Mouse (Mus musculus): ENCODE measurements around the gene Fam72a. TPM values are rescaled to one million over a fixed set of nuclear protein-coding genes. Genes with fewer than 3 reads are reported as not detected.

The Fam72a gene
- 1.4 and 1.8 TPM in 2 replicates for polyA plus RNA-seq (2014; fragmentation: Nextera tagmentation; extraction: Ambion mirVana)

DNA sequence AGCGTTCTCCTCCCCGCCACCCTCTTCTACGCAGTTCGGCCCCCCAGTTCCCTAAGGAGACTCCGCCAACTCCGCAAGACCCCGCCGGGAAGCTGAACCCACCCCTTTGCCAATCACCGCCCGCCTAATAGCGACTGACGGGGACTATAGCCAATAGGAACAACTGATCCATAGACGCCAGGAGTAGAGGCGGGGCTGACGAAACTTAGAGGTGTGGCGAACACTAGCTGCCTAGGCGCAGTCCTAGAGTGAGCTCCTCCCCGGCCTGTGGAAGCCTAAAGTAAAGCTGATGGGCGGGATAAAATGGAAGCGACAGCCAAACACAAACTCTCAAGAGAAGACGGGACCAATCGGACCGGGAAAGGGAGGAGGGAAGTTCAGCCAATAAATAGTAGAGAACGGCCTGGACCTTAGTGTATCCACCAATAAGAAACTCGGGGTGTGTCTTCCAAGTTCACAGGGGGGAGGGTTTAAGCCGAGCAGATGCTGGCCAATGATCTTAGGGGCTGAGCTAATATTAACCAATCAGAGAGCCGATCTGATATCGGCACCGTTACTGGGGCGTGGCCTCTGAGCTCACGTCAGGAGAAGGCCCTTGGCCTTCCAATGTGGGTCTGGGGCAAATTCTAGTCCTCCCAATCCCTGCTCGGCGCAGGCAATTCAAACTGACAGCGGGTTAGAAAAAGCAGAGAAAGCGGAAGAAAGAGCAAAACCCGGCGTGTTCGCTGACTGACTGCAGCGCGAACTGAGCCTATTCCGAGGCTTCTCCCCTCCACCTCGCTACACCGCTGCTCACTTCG, at the start of gene Fam72a, which contains the start of gene Srgap2:
Gene Fam72a, plus strand, starts transcription at position 623 of the 800 bp plus-strand sequence.
Gene Srgap2, minus strand, starts transcription at position 72 of the 800 bp plus-strand sequence.
- Histone ChIP-seq H3K27ac (replicated peaks; ENCODE audit: low read depth, low read length) (peak within 1 kb of the TSS; percentile 88), H3K36me3 (ENCODE audit: control insufficient read depth, insufficient read depth, low read length) (no peaks in the 10 kb centered on the region), H3K4me1 (ENCODE audit: control insufficient read depth, insufficient read depth, low read length) (peaks cover 36% of the 10 kb centered on the region), H3K9ac (replicated peaks; ENCODE audit: low read length) (peak within 1 kb of the TSS; percentile 81), H3K27me3 (ENCODE audit: control insufficient read depth, insufficient read depth, low read length) (no peaks in the 10 kb centered on the region), H3K4me2 (ENCODE audit: low read length) (peak within 1 kb of the TSS; percentile 99), H3K4me3 (replicated peaks; ENCODE audit: low read depth, low read length) (peak within 1 kb of the TSS; percentile 77), H3K9me3 (ENCODE audit: control insufficient read depth, low read length) (no peaks in the 10 kb centered on the region)
- under 1% methylated on average over 44 of the region's 44 CpGs for WGBS
- DNase-seq (peak; percentile 99), ATAC-seq (ENCODE audit: low FRiP score, low TSS enrichment) (peak; percentile 96)

- no peaks in the 10 kb centered on the region for H3K27me3 ChIP-seq (ENCODE audit: control insufficient read depth, insufficient read depth, low read length)
- H3K36me3 ChIP-seq (ENCODE audit: control insufficient read depth, insufficient read depth, low read length) = 0 out of 2 replicates have a peak, but pooled peaks cover 2% of the 10 kb centered on the region
- no peak overlapping the region for H3K4me2 ChIP-seq (ENCODE audit: low read length)
- H3K9me3 ChIP-seq (ENCODE audit: control insufficient read depth, low read length) = 0 out of 2 replicates have a peak, but pooled peaks cover 3% of the 10 kb centered on the region
- H3K4me3 ChIP-seq (replicated peaks; ENCODE audit: low read depth, low read length) = no peak overlapping the region
- H3K4me1 ChIP-seq (ENCODE audit: control insufficient read depth, insufficient read depth, low read length) = no peaks in the 10 kb centered on the region
- no peak overlapping the region for H3K27ac ChIP-seq (replicated peaks; ENCODE audit: low read depth, low read length)
- DNase-seq (no peak), ATAC-seq (ENCODE audit: low FRiP score, low TSS enrichment) (no peak)
- WGBS = 33% methylated on average over 2 of the region's 2 CpGs
- H3K9ac ChIP-seq (replicated peaks; ENCODE audit: low read length) = no peak overlapping the region
These were observed 48.9 kb upstream of the Fam72a start for GRCm38 (mm10) chr1:131478770-131479305.

DNA sequence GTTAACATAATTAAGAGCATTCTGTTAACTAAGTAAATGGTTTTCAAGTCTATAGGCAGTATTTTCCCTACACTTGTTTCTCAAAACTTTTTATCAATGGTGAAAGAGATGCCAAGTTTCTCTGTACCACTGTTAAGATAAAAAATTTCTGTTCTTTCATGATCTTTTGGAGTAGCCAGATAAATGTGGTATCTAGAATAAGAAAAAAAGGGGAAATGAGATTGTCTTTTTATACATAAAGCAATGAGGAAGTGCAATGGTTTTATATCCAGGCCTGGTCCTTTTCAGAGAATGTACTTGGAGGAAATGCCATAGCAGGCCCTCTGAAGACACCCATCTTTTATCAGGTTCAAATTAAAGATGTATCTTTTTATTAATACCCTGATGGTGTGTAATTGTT, 46.3 kb upstream of the Fam72a start:
- ATAC-seq (ENCODE audit: low FRiP score, low TSS enrichment) (no peak), DNase-seq (no peak)
- Histone ChIP-seq H3K27ac (replicated peaks; ENCODE audit: low read depth, low read length) (no peak overlapping the region), H3K9me3 (ENCODE audit: control insufficient read depth, low read length) (0 out of 2 replicates have a peak, but pooled peaks cover 3% of the 10 kb centered on the region), H3K4me3 (replicated peaks; ENCODE audit: low read depth, low read length) (no peak overlapping the region), H3K9ac (replicated peaks; ENCODE audit: low read length) (no peak overlapping the region), H3K4me1 (ENCODE audit: control insufficient read depth, insufficient read depth, low read length) (no peaks in the 10 kb centered on the region), H3K4me2 (ENCODE audit: low read length) (no peak overlapping the region), H3K27me3 (ENCODE audit: control insufficient read depth, insufficient read depth, low read length) (no peaks in the 10 kb centered on the region), H3K36me3 (ENCODE audit: control insufficient read depth, insufficient read depth, low read length) (0 out of 2 replicates have a peak, but pooled peaks cover 2% of the 10 kb centered on the region)

- Histone ChIP-seq H3K4me3 (replicated peaks; ENCODE audit: low read depth, low read length) (no peak overlapping the region), H3K9me3 (ENCODE audit: control insufficient read depth, low read length) (0 out of 2 replicates have a peak, but pooled peaks cover 3% of the 10 kb centered on the region), H3K9ac (replicated peaks; ENCODE audit: low read length) (no peak overlapping the region), H3K4me2 (ENCODE audit: low read length) (no peak overlapping the region), H3K36me3 (ENCODE audit: control insufficient read depth, insufficient read depth, low read length) (0 out of 2 replicates have a peak, but pooled peaks cover 2% of the 10 kb centered on the region), H3K27me3 (ENCODE audit: control insufficient read depth, insufficient read depth, low read length) (no peaks in the 10 kb centered on the region), H3K27ac (replicated peaks; ENCODE audit: low read depth, low read length) (no peak overlapping the region), H3K4me1 (ENCODE audit: control insufficient read depth, insufficient read depth, low read length) (no peaks in the 10 kb centered on the region)
- ATAC-seq (ENCODE audit: low FRiP score, low TSS enrichment) (no peak), DNase-seq (no peak)
- WGBS = 95% methylated on average over 3 of the region's 3 CpGs
These were observed 45.5 kb upstream of the Fam72a start for GRCm38 (mm10) chr1:131482242-131482641.

GRCm38 (mm10) chr1:131486094-131486850, 41.4 kb upstream of the Fam72a start:
- Histone ChIP-seq H3K4me1 (ENCODE audit: control insufficient read depth, insufficient read depth, low read length) (no peaks in the 10 kb centered on the region), H3K27me3 (ENCODE audit: control insufficient read depth, insufficient read depth, low read length) (no peaks in the 10 kb centered on the region), H3K9ac (replicated peaks; ENCODE audit: low read length) (no peak overlapping the region), H3K9me3 (ENCODE audit: control insufficient read depth, low read length) (no peaks in the 10 kb centered on the region), H3K4me3 (replicated peaks; ENCODE audit: low read depth, low read length) (no peak overlapping the region), H3K27ac (replicated peaks; ENCODE audit: low read depth, low read length) (no peak overlapping the region), H3K4me2 (ENCODE audit: low read length) (no peak overlapping the region), H3K36me3 (ENCODE audit: control insufficient read depth, insufficient read depth, low read length) (no peaks in the 10 kb centered on the region)
- no peak for DNase-seq
- WGBS = 74% methylated on average over 5 of the region's 5 CpGs
- no peak for ATAC-seq (ENCODE audit: low FRiP score, low TSS enrichment)

- Histone ChIP-seq H3K9me3 (ENCODE audit: control insufficient read depth, low read length) (no peaks in the 10 kb centered on the region), H3K27me3 (ENCODE audit: control insufficient read depth, insufficient read depth, low read length) (no peaks in the 10 kb centered on the region), H3K27ac (replicated peaks; ENCODE audit: low read depth, low read length) (no peak overlapping the region), H3K4me1 (ENCODE audit: control insufficient read depth, insufficient read depth, low read length) (0 out of 2 replicates have a peak, but pooled peaks cover 4% of the 10 kb centered on the region), H3K4me3 (replicated peaks; ENCODE audit: low read depth, low read length) (no peak overlapping the region), H3K36me3 (ENCODE audit: control insufficient read depth, insufficient read depth, low read length) (no peaks in the 10 kb centered on the region), H3K4me2 (ENCODE audit: low read length) (no peak overlapping the region), H3K9ac (replicated peaks; ENCODE audit: low read length) (no peak overlapping the region)
- DNase-seq (no peak), ATAC-seq (ENCODE audit: low FRiP score, low TSS enrichment) (no peak)
- 87% methylated on average over 3 of the region's 3 CpGs for WGBS
These were observed 38.4 kb upstream of the Fam72a start for GRCm38 (mm10) chr1:131489312-131489711.

- Histone ChIP-seq H3K27ac (replicated peaks; ENCODE audit: low read depth, low read length) (0 out of 2 replicates have a peak overlapping the region, but pooled peaks have one; percentile 26), H3K9me3 (ENCODE audit: control insufficient read depth, low read length) (no peaks in the 10 kb centered on the region), H3K9ac (replicated peaks; ENCODE audit: low read length) (no peak overlapping the region), H3K27me3 (ENCODE audit: control insufficient read depth, insufficient read depth, low read length) (no peaks in the 10 kb centered on the region), H3K4me1 (ENCODE audit: control insufficient read depth, insufficient read depth, low read length) (0 out of 2 replicates have a peak, but pooled peaks cover 4% of the 10 kb centered on the region), H3K4me2 (ENCODE audit: low read length) (no peak overlapping the region), H3K36me3 (ENCODE audit: control insufficient read depth, insufficient read depth, low read length) (no peaks in the 10 kb centered on the region), H3K4me3 (replicated peaks; ENCODE audit: low read depth, low read length) (no peak overlapping the region)
- DNase-seq (peak; percentile 38), ATAC-seq (ENCODE audit: low FRiP score, low TSS enrichment) (no peak)
- WGBS = 58% methylated on average over 4 of the region's 4 CpGs
These were observed 36.1 kb upstream of the Fam72a start for GRCm38 (mm10) chr1:131491579-131491978.

GRCm38 (mm10) chr1:131492360-131492759, 35.3 kb upstream of the Fam72a start:
- H3K9ac ChIP-seq (replicated peaks; ENCODE audit: low read length) = no peak overlapping the region
- H3K27ac ChIP-seq (replicated peaks; ENCODE audit: low read depth, low read length) = no peak overlapping the region
- no peaks in the 10 kb centered on the region for H3K36me3 ChIP-seq (ENCODE audit: control insufficient read depth, insufficient read depth, low read length)
- no peak overlapping the region for H3K4me2 ChIP-seq (ENCODE audit: low read length)
- no peak for ATAC-seq (ENCODE audit: low FRiP score, low TSS enrichment)
- DNase-seq = no peak
- no peak overlapping the region for H3K4me3 ChIP-seq (replicated peaks; ENCODE audit: low read depth, low read length)
- 0 out of 2 replicates have a peak, but pooled peaks cover 4% of the 10 kb centered on the region for H3K4me1 ChIP-seq (ENCODE audit: control insufficient read depth, insufficient read depth, low read length)
- no peaks in the 10 kb centered on the region for H3K27me3 ChIP-seq (ENCODE audit: control insufficient read depth, insufficient read depth, low read length)
- no peaks in the 10 kb centered on the region for H3K9me3 ChIP-seq (ENCODE audit: control insufficient read depth, low read length)
- WGBS = 64% methylated on average over 2 of the region's 2 CpGs

Measured in midbrain, embryonic 14.5 days (tissue).